Mouse (Mus musculus): ENCODE results near the gene Hip1r. TPM values are rescaled to one million over a fixed set of nuclear protein-coding genes. Genes with fewer than 3 reads are reported as not detected.

Gene Hip1r
- total RNA-seq (2022), result 10 to 100 TPM; 33.5 to 47.0 (median 44.6) TPM

DNA sequence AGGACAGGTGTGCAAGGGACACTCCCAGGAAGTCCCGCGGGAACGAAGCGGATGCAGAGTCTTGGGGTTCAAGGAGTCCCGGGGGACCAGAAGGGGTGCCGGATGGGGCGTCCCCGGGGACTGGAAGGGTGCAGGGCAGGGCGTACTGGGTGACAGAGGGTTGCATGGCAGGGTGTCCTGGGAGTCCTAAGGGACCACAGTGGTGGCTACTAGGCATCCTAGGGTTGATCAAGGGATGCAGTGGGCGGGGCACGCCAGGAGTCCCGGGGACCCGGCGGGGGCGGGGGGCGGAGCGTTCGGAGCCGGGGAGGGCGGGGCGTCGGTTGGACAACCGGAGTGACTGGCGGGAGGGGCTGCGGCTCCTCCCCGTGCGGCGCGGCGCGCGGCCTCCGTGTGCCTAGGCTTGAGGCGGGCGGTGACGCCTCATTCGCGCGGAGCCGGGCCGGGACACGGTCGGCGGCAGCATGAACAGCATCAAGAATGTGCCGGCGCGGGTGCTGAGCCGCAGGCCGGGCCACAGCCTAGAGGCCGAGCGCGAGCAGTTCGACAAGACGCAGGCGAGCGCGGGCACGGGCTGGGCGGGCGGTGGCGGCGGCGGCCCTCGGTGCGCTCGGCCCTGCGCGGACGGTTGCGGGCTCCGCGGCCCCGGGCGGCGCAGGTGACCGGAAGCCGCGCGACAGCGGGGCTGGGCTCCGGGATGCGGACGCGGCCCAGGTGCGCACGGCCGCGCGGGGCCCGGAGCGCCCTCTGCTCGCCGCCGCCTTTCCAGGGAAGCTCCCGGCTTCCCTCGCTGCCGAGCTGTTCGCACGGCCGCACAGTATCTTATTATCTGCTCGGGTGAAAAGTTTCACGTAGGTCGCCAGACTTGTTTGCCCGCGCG lies at the start of gene Hip1r:
Gene Hip1r, plus strand, starts transcription at position 330 of the 880 bp plus-strand sequence.
- DNase-seq (ENCODE audit: low spot score in 2 of 2), result peak in 1 of 2 experiments; percentile 46

DNA sequence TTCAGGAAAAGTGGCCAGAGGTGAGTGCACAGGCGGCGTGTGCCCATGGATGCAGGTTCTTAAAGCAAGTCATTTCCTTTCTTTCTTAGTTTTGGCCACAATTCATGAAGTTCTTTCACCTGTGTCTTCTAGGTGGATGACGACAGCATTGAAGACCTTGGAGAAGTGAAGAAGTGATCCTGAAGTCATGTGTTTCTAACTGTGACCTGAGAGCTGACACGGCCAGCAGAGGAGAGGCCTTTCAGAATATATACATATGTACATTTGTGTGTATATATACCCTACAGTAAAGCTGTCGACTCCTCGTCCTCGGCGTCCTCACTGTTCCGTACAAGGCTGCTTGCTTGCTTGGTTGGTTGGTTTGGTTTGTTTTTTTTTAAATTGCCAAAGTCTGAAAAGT lies 46.3 kb upstream of the Hip1r start, which contains the start of gene Gm43518:
Gene Gm43518, plus strand, starts transcription at position 301 of the 400 bp plus-strand sequence.
- DNase-seq (ENCODE audit: low spot score in 2 of 2), result no peak

- peak; percentile 88 to 89 for DNase-seq (ENCODE audit: low spot score in 2 of 2)
Measured at GRCm38 (mm10) chr5:123930508-123930989, 42.9 kb upstream of the Hip1r start, which contains the start of gene Ccdc62. Gene Ccdc62 (plus strand): TSS chr5:123930679.

DNA sequence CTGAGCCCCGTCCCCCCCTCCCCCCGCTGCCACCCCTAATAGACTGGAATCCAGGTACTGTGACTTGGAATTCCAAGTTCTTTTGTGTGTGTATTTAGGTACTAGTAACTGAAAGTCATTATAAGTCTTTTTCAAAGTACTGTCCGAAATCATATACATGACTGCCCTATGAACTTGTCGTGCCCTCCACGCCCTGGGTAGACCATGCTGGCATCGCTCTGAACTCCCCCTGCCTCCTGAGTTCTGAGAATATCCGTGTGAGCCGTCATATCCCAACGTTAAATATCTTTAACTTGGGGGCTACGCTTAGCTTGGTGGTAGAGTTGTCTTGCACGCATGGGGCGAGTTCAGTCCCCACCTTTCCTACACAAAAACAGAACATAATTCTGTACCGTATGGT lies 42.3 kb upstream of the Hip1r start:
- DNase-seq (ENCODE audit: low spot score in 2 of 2), result no peak

- DNase-seq (ENCODE audit: low spot score in 2 of 2), result no peak
Measured at GRCm38 (mm10) chr5:123932927-123933326, 40.5 kb upstream of the Hip1r start.

- no peak for DNase-seq (ENCODE audit: low spot score in 2 of 2)
Measured at GRCm38 (mm10) chr5:123933556-123933955, 39.9 kb upstream of the Hip1r start.

- no peak for DNase-seq (ENCODE audit: low spot score in 2 of 2)
Measured at GRCm38 (mm10) chr5:123933957-123934591, 39.4 kb upstream of the Hip1r start.

GRCm38 (mm10) chr5:123935931-123936330 lies 37.5 kb upstream of the Hip1r start:
- no peak for DNase-seq (ENCODE audit: low spot score in 2 of 2)

- no peak for DNase-seq (ENCODE audit: low spot score in 2 of 2)
Measured at GRCm38 (mm10) chr5:123938479-123938878, 34.9 kb upstream of the Hip1r start.

- no peak for DNase-seq (ENCODE audit: low spot score in 2 of 2)
Measured at GRCm38 (mm10) chr5:123946546-123946945, 26.9 kb upstream of the Hip1r start.

GRCm38 (mm10) chr5:123947041-123947761 lies 26.2 kb upstream of the Hip1r start:
- DNase-seq (ENCODE audit: low spot score in 2 of 2), result no peak

GRCm38 (mm10) chr5:123952365-123953045 lies 20.9 kb upstream of the Hip1r start:
- DNase-seq (ENCODE audit: low spot score in 2 of 2), result peak in 1 of 2 experiments; percentile 43

DNA sequence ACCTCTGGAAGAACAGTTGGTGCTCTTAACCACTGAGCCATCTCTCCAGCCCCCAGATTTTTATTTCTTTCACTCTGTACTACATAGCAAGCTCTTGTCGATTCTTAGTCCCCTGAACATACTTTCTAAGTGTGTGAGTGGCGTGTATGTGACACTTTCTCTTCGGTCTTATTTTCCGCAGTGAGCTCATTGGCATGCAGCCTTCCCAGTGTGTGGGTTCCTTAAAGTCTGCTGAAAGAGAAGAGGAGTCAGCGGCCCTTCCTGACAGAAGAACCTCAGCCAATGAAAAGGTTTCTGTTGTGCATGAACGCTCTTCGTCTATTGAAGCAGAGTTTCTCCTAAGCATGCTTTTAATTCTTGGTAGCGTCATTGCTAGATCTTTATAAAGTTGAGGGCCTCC lies 16.2 kb upstream of the Hip1r start:
- DNase-seq (ENCODE audit: low spot score in 2 of 2), result no peak

- no peak for DNase-seq (ENCODE audit: low spot score in 2 of 2)
Measured at GRCm38 (mm10) chr5:123959018-123959417, 14.4 kb upstream of the Hip1r start.

GRCm38 (mm10) chr5:123960129-123960528 lies 13.3 kb upstream of the Hip1r start:
- DNase-seq (ENCODE audit: low spot score in 2 of 2), result no peak

DNA sequence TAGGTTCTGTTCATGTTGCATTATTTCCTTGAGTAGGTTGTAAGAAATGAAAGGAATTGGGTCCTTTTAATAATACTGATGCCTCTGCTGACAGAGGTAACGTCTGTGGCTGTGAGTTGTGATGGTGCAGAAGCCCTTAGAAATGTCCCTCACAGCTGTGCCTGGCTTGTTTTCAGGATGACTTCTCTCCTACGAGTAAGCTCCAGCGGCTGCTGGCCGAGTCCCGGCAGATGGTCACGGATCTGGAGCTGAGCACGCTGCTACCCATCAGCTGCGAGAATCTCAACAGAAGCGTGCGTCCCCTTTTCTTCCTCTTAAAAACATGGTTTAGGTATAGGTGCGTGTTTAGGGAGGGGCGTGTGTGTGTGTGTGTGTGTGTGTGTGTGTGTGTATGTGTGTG lies 12.4 kb upstream of the Hip1r start:
- no peak for DNase-seq (ENCODE audit: low spot score in 2 of 2)

- no peak for DNase-seq (ENCODE audit: low spot score in 2 of 2)
Measured at GRCm38 (mm10) chr5:123964208-123964607, 9.2 kb upstream of the Hip1r start.

DNA sequence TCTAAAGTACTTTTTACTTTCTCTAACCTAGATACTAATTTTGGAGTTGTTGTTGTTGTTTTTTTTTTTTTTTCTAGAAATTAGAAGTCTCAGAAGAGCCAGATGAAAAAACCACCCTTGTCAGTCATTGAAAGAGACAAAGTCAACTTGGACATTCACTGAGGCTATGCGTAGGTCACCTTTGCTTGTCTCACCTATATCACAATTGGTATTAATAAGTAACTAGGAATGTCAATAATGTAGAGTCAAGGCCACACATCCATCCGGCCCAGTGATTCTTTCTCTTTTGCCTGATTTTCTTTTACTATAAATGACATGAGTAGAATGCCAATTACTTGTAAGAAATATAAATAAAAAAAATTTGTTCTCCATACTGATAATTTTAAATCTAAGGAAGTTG lies 6.7 kb upstream of the Hip1r start:
- DNase-seq (ENCODE audit: low spot score in 2 of 2), result no peak

DNA sequence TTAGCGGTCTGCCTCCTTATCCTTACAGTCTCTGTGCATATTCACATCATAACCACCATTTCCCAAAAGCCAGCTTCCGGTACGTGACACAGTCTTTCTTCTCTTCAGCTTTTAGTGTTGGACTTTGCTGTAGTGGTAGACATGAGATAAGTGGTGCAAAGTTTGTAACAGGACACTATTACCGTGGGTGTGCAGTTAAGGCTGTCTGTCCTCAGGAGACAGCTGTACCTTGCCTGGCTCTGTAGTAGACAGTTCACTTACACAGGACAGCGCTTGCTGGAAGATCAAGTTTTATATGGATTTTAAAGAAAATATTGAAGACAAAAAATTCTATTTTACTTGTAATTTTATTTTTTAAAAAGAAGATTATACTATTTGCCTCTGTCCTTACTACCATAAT lies 5.0 kb upstream of the Hip1r start:
- DNase-seq (ENCODE audit: low spot score in 2 of 2), result no peak

GRCm38 (mm10) chr5:123969216-123969615 lies 4.2 kb upstream of the Hip1r start:
- DNase-seq (ENCODE audit: low spot score in 2 of 2), result no peak

DNA sequence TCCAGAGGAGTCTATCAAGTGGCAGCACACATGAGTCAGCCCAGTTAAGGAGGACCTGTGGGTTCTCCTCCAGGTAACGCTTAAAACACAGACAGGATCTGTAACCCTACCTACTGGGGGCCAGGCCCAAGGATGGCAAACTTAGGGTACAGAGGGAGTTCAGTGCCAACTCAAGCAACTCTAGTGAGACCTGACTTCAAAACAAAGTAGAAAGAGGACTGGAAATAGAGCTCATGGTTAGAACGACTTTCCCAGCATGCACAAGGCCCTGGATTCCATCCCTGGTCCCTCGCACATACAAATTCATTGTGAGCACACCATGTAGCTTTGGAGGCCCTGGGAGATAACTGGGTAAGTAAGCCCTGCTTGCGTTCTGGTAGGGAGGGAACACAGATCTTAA lies 2.9 kb upstream of the Hip1r start:
- no peak for DNase-seq (ENCODE audit: low spot score in 2 of 2)

Measured in layer of hippocampus, adult 8-10 months (tissue).